Mouse (Mus musculus): ENCODE data around the gene Olfr671. TPM values are rescaled to one million over a fixed set of nuclear protein-coding genes. Genes with fewer than 3 reads are reported as not detected.

Olfr671 gene
- polyA plus RNA-seq (2015; fragmentation: Illumina TruSeq; extraction: RNeasy Lipid Tissue Mini Kit (QIAGEN cat#74804); ENCODE audit: low read depth, low replicate concordance), result not detected

GRCm38 (mm10) chr7:104979026-104979425 lies at the start of gene Olfr671:
Gene Olfr671, minus strand, starts transcription at chr7:104979126.

GRCm38 (mm10) chr7:105028360-105028759 lies 49.4 kb upstream of the Olfr671 start, which contains the start of gene Olfr675:
Gene Olfr675, minus strand, starts transcription at chr7:105028460.

GRCm38 (mm10) chr7:105001929-105002328 lies 23.0 kb upstream of the Olfr671 start, which contains the start of gene Olfr672:
Gene Olfr672, minus strand, starts transcription at chr7:105002029.

GRCm38 (mm10) chr7:104962520-104962919 lies 16.4 kb downstream of the Olfr671 start, which contains the start of gene Olfr670:
Gene Olfr670, minus strand, starts transcription at chr7:104962620.

GRCm38 (mm10) chr7:104933940-104934339 lies 45.0 kb downstream of the Olfr671 start, which contains the start of gene Olfr669:
Gene Olfr669, plus strand, starts transcription at chr7:104934240.

GRCm38 (mm10) chr7:104927957-104928356 lies 51.0 kb downstream of the Olfr671 start, which contains the start of gene Olfr668:
Gene Olfr668, minus strand, starts transcription at chr7:104928057.

Other genes with a start within 250 kb of the Olfr671 start
- not detected for gene Usp17le, start 201.7 kb downstream of the Olfr671 start, polyA plus RNA-seq (2015; fragmentation: Illumina TruSeq; extraction: RNeasy Lipid Tissue Mini Kit (QIAGEN cat#74804); ENCODE audit: low read depth, low replicate concordance)
- not detected for gene Usp17lb, start 136.5 kb downstream of the Olfr671 start, polyA plus RNA-seq (2015; fragmentation: Illumina TruSeq; extraction: RNeasy Lipid Tissue Mini Kit (QIAGEN cat#74804); ENCODE audit: low read depth, low replicate concordance)
- not detected for gene Usp17la, start 122.1 kb downstream of the Olfr671 start, polyA plus RNA-seq (2015; fragmentation: Illumina TruSeq; extraction: RNeasy Lipid Tissue Mini Kit (QIAGEN cat#74804); ENCODE audit: low read depth, low replicate concordance)
- not detected for gene Olfr665, start 101.1 kb downstream of the Olfr671 start, polyA plus RNA-seq (2015; fragmentation: Illumina TruSeq; extraction: RNeasy Lipid Tissue Mini Kit (QIAGEN cat#74804); ENCODE audit: low read depth, low replicate concordance)
- not detected for gene Olfr666, start 83.2 kb downstream of the Olfr671 start, polyA plus RNA-seq (2015; fragmentation: Illumina TruSeq; extraction: RNeasy Lipid Tissue Mini Kit (QIAGEN cat#74804); ENCODE audit: low read depth, low replicate concordance)
- gene Olfr667, start 57.6 kb downstream of the Olfr671 start, polyA plus RNA-seq (2015; fragmentation: Illumina TruSeq; extraction: RNeasy Lipid Tissue Mini Kit (QIAGEN cat#74804); ENCODE audit: low read depth, low replicate concordance), result not detected
- not detected for gene Olfr668, start 51.1 kb downstream of the Olfr671 start, polyA plus RNA-seq (2015; fragmentation: Illumina TruSeq; extraction: RNeasy Lipid Tissue Mini Kit (QIAGEN cat#74804); ENCODE audit: low read depth, low replicate concordance)
- not detected for gene Olfr669, start 44.9 kb downstream of the Olfr671 start, polyA plus RNA-seq (2015; fragmentation: Illumina TruSeq; extraction: RNeasy Lipid Tissue Mini Kit (QIAGEN cat#74804); ENCODE audit: low read depth, low replicate concordance)
- not detected for gene Olfr670, start 16.5 kb downstream of the Olfr671 start, polyA plus RNA-seq (2015; fragmentation: Illumina TruSeq; extraction: RNeasy Lipid Tissue Mini Kit (QIAGEN cat#74804); ENCODE audit: low read depth, low replicate concordance)
- not detected for gene Olfr672, start 22.9 kb upstream of the Olfr671 start, polyA plus RNA-seq (2015; fragmentation: Illumina TruSeq; extraction: RNeasy Lipid Tissue Mini Kit (QIAGEN cat#74804); ENCODE audit: low read depth, low replicate concordance)
- gene Olfr675, start 49.3 kb upstream of the Olfr671 start, polyA plus RNA-seq (2015; fragmentation: Illumina TruSeq; extraction: RNeasy Lipid Tissue Mini Kit (QIAGEN cat#74804); ENCODE audit: low read depth, low replicate concordance), result not detected
- not detected for gene Olfr676, start 53.6 kb upstream of the Olfr671 start, polyA plus RNA-seq (2015; fragmentation: Illumina TruSeq; extraction: RNeasy Lipid Tissue Mini Kit (QIAGEN cat#74804); ENCODE audit: low read depth, low replicate concordance)
- gene Olfr677, start 72.2 kb upstream of the Olfr671 start, polyA plus RNA-seq (2015; fragmentation: Illumina TruSeq; extraction: RNeasy Lipid Tissue Mini Kit (QIAGEN cat#74804); ENCODE audit: low read depth, low replicate concordance), result not detected
- gene Olfr678, start 85.3 kb upstream of the Olfr671 start, polyA plus RNA-seq (2015; fragmentation: Illumina TruSeq; extraction: RNeasy Lipid Tissue Mini Kit (QIAGEN cat#74804); ENCODE audit: low read depth, low replicate concordance), result not detected
- not detected for gene Olfr679, start 102.1 kb upstream of the Olfr671 start, polyA plus RNA-seq (2015; fragmentation: Illumina TruSeq; extraction: RNeasy Lipid Tissue Mini Kit (QIAGEN cat#74804); ENCODE audit: low read depth, low replicate concordance)
- not detected for gene Olfr680-ps1, start 113.7 kb upstream of the Olfr671 start, polyA plus RNA-seq (2015; fragmentation: Illumina TruSeq; extraction: RNeasy Lipid Tissue Mini Kit (QIAGEN cat#74804); ENCODE audit: low read depth, low replicate concordance)
- gene Olfr681, start 137.7 kb upstream of the Olfr671 start, polyA plus RNA-seq (2015; fragmentation: Illumina TruSeq; extraction: RNeasy Lipid Tissue Mini Kit (QIAGEN cat#74804); ENCODE audit: low read depth, low replicate concordance), result not detected
- not detected for gene Olfr683, start 167.9 kb upstream of the Olfr671 start, polyA plus RNA-seq (2015; fragmentation: Illumina TruSeq; extraction: RNeasy Lipid Tissue Mini Kit (QIAGEN cat#74804); ENCODE audit: low read depth, low replicate concordance)
- gene Olfr684, start 184.5 kb upstream of the Olfr671 start, polyA plus RNA-seq (2015; fragmentation: Illumina TruSeq; extraction: RNeasy Lipid Tissue Mini Kit (QIAGEN cat#74804); ENCODE audit: low read depth, low replicate concordance), result not detected
- gene Olfr685, start 206.9 kb upstream of the Olfr671 start, polyA plus RNA-seq (2015; fragmentation: Illumina TruSeq; extraction: RNeasy Lipid Tissue Mini Kit (QIAGEN cat#74804); ENCODE audit: low read depth, low replicate concordance), result not detected
- gene Olfr686, start 228.4 kb upstream of the Olfr671 start, polyA plus RNA-seq (2015; fragmentation: Illumina TruSeq; extraction: RNeasy Lipid Tissue Mini Kit (QIAGEN cat#74804); ENCODE audit: low read depth, low replicate concordance), result not detected